Mouse (Mus musculus): ENCODE measurements around the gene Gsx2.

- TF ChIP-seq CTCF (IDR thresholded peaks at IDR 0.05; ENCODE audit: insufficient read depth, low read length) (no peak), POLR2A (IDR thresholded peaks at IDR 0.05; ENCODE audit: borderline replicate concordance, extremely low read depth, low read depth, low read length) (no peak)
These were observed 39.9 kb upstream of the Gsx2 start for GRCm38 (mm10) chr5:75035475-75035874.
